In genomic region chr10:41467325-41467724, GRCm38 (mm10) we compare ENCODE assay signal across 29 mouse cellular contexts. TPM values are rescaled to one million over a fixed set of nuclear protein-coding genes. Genes with fewer than 3 reads are reported as not detected.
A peak's percentile ranks its signal among the peaks of the same experiment; 100 is the strongest.
DNase-seq lines count a peak whose midpoint lies in the region; ATAC-seq and TF ChIP-seq lines count a peak whose summit lies in the region.
"Had no signal": no experiment of that assay in that cellular context is flagged by ENCODE, and none has a peak within 500 bp of the region (broad histone marks: within the 10 kb centered on the region; RNA-seq: fewer than 3 reads in every experiment).

No protein-coding gene starts in this region.

- in situ Hi-C loops in ES-E14 (cut with MboI; ENCODE audit: low sequenced_read_pairs in 2 of 2, unreplicated experiment in 2 of 2), result no loop called here

- no peak overlapping the region for H3K27ac ChIP-seq in neural tube, embryonic 13.5 days (replicated peaks)
- H3K27ac ChIP-seq in neural tube, embryonic 15.5 days (replicated peaks), result no peak overlapping the region
- peak overlapping the region; percentile 91 for H3K27ac ChIP-seq in ES-E14 (ENCODE audit: insufficient read depth, low read depth, low read length, poor library complexity, severe bottlenecking)
- H3K27ac ChIP-seq: forebrain, embryonic 10.5 days; forebrain, embryonic 13.5 days; gastrocnemius, adult 2 months; heart, adult 2 months; hindbrain, embryonic 14.5 days; hindbrain, postnatal 0 days had no signal

- H3K4me1 ChIP-seq in neural tube, embryonic 13.5 days (replicated peaks), result no peaks in the 10 kb centered on the region
- H3K4me1 ChIP-seq in neural tube, embryonic 15.5 days, result no peaks in the 10 kb centered on the region
- H3K4me1 ChIP-seq in ES-E14 (ENCODE audit: control insufficient read depth in 2 of 2, insufficient read depth in 2 of 2, low read length in 2 of 2, poor library complexity in 1 of 2), result peaks cover 14 to 16% of the 10 kb centered on the region in 2 experiments
- H3K4me1 ChIP-seq: forebrain, embryonic 13.5 days had no signal

- no peak overlapping the region for H3K4me2 ChIP-seq in neural tube, embryonic 13.5 days
- H3K4me2 ChIP-seq in neural tube, embryonic 15.5 days, result no peak overlapping the region
- H3K4me2 ChIP-seq: forebrain, embryonic 13.5 days; heart, embryonic 11.5 days; hindbrain, embryonic 14.5 days had no signal

- WGBS in neural tube, embryonic 13.5 days, result 16% methylated on average over 6 of the region's 6 CpGs
- WGBS in neural tube, embryonic 15.5 days, result 17% methylated on average over 6 of the region's 6 CpGs

- H3K9me3 ChIP-seq in neural tube, embryonic 13.5 days, result no peaks in the 10 kb centered on the region
- no peaks in the 10 kb centered on the region for H3K9me3 ChIP-seq in neural tube, embryonic 15.5 days (replicated peaks)
- no peaks in the 10 kb centered on the region for H3K9me3 ChIP-seq in ES-E14 (ENCODE audit: control insufficient read depth, insufficient read depth, low read depth, low read length)
- H3K9me3 ChIP-seq: forebrain, embryonic 10.5 days; forebrain, embryonic 13.5 days had no signal

- H3K9ac ChIP-seq in neural tube, embryonic 13.5 days, result no peak overlapping the region
- H3K9ac ChIP-seq in neural tube, embryonic 15.5 days (replicated peaks), result no peak overlapping the region
- H3K9ac ChIP-seq in ES-E14 (ENCODE audit: insufficient read depth, low read depth, low read length, poor library complexity, severe bottlenecking), result no peak overlapping the region; the same call in 1 of the 2 replicates
- H3K9ac ChIP-seq: forebrain, embryonic 13.5 days; hindbrain, embryonic 14.5 days had no signal

- no peaks in the 10 kb centered on the region for H3K27me3 ChIP-seq in neural tube, embryonic 13.5 days
- H3K27me3 ChIP-seq in neural tube, embryonic 15.5 days (replicated peaks), result no peaks in the 10 kb centered on the region
- H3K27me3 ChIP-seq: forebrain, embryonic 13.5 days had no signal

- peaks cover 41% of the 10 kb centered on the region for H3K36me3 ChIP-seq in neural tube, embryonic 13.5 days
- H3K36me3 ChIP-seq in neural tube, embryonic 15.5 days, result peaks cover 17% of the 10 kb centered on the region
- 0 out of 2 replicates have a peak, but pooled peaks cover 2% of the 10 kb centered on the region for H3K36me3 ChIP-seq in ES-E14 (ENCODE audit: control insufficient read depth, insufficient read depth, low read length, poor library complexity, severe bottlenecking)

- DNase-seq in heart, adult 11 months, result peak; percentile 64
- no peak for DNase-seq in heart, postnatal 10 days
- DNase-seq in ES-E14 (ENCODE audit: low read depth, low spot score), result no peak
- DNase-seq in ZHBTc4 (ENCODE audit: low read depth, low spot score), result peak; percentile 93
- no peak for DNase-seq in testis, postnatal 10 days (ENCODE audit: low spot score)
- no peak for DNase-seq in heart, adult 8-10 months (ENCODE audit: low spot score)
- DNase-seq: adrenal gland, adult 8-10 months; adrenal gland, postnatal 25 days; cerebellum, adult 11-12 months; cerebellum, adult 8-10 months; cerebellum, postnatal 10 days; cerebellum, postnatal 36 days; embryo, embryonic 11 days; gastrocnemius, adult 2 months; gastrocnemius, postnatal 14 days; heart, adult 2 months; heart, postnatal 4 days had no signal

- intact Hi-C loops in heart, postnatal 10 days (cut with DNase I), result no loop called here

- no peak overlapping the region for H3K4me3 ChIP-seq in neural tube, embryonic 13.5 days
- H3K4me3 ChIP-seq in neural tube, embryonic 15.5 days (replicated peaks), result no peak overlapping the region
- H3K4me3 ChIP-seq in ES-E14 (ENCODE audit: insufficient read depth in 1 of 2, low read depth in 1 of 2, low read length in 2 of 2, poor library complexity in 1 of 2, severe bottlenecking in 1 of 2), result no peak overlapping the region
- H3K4me3 ChIP-seq: forebrain, embryonic 10.5 days; forebrain, embryonic 13.5 days; gastrocnemius, adult 2 months; heart, adult 2 months had no signal

- ATAC-seq in neural tube, embryonic 13.5 days (ENCODE audit: low read depth), result peak; percentile 50; the same call in 1 of the 2 replicates
- no peak for ATAC-seq in neural tube, embryonic 15.5 days (ENCODE audit: low FRiP score)
- ATAC-seq: activated CD4-positive, CD25-positive, alpha-beta regulatory T cell, adult 4 months; forebrain, embryonic 13.5 days; forebrain, embryonic 16.5 days; hindbrain, postnatal 0 days; inflammation-experienced regulatory T-cells, adult 6 months; intestine, embryonic 16.5 days had no signal

TF ChIP-seq in ES-E14, 5 proteins besides CTCF, POLR2A, EP300 and RAD21:
- no peak for TF ChIP-seq ZC3H11A (IDR thresholded peaks at IDR 0.05; ENCODE audit: borderline replicate concordance, low read depth, low read length)
- 0 out of 2 replicates have a peak, but pooled peaks have one; percentile 66 for TF ChIP-seq CHD2 (IDR thresholded peaks at IDR 0.05; ENCODE audit: low read depth, low read length)
TF ChIP-seq in ES-E14: peak in this region for 1.

RNA-seq across cellular contexts. Expression of gene Mical1, which starts 8.8 kb away (rescaled TPM):
- total RNA-seq in heart, postnatal 10 days (2021), result 10 to 100 TPM; 34.3 to 39.2 TPM
- polyA plus RNA-seq in neural tube, embryonic 13.5 days (2015; fragmentation: Nextera tagmentation; extraction: Ambion mirVana), result 35.3 and 36.0 TPM in 2 replicates
- 22.7 and 29.6 TPM in 2 replicates for polyA plus RNA-seq in neural tube, embryonic 15.5 days (2015; fragmentation: Nextera tagmentation; extraction: Ambion mirVana)
- total RNA-seq in ES-E14 (2012; rRNA removed), result 35.3 and 54.7 TPM in 2 replicates
- total RNA-seq in heart, adult 8-10 months (2022), result 10 to 100 TPM in 2 of 4 experiments, 1 to 10 TPM in 2; 7.5 to 12.7 (median 9.8) TPM

RNA-seq across cellular contexts. Expression of gene Zbtb24, which starts 17.1 kb away (rescaled TPM):
- 10 to 100 TPM in 1 of 2 experiments, 1 to 10 TPM in 1; 9.7 to 12.3 TPM for total RNA-seq in heart, postnatal 10 days (2021)
- 19.3 and 21.6 TPM in 2 replicates for polyA plus RNA-seq in neural tube, embryonic 13.5 days (2015; fragmentation: Nextera tagmentation; extraction: Ambion mirVana)
- 17.7 and 17.9 TPM in 2 replicates for polyA plus RNA-seq in neural tube, embryonic 15.5 days (2015; fragmentation: Nextera tagmentation; extraction: Ambion mirVana)
- 11.9 and 12.7 TPM in 2 replicates for total RNA-seq in ES-E14 (2012; rRNA removed)
- 1 to 10 TPM; 6.5 to 9.3 (median 7.6) TPM for total RNA-seq in heart, adult 8-10 months (2022)

RNA-seq across cellular contexts. Expression of gene Smpd2, which starts 22.8 kb away (rescaled TPM):
- total RNA-seq in heart, postnatal 10 days (2021), result 10 to 100 TPM; 48.2 to 57.7 TPM
- 28.4 and 33.8 TPM in 2 replicates for polyA plus RNA-seq in neural tube, embryonic 13.5 days (2015; fragmentation: Nextera tagmentation; extraction: Ambion mirVana)
- 37.6 and 42.4 TPM in 2 replicates for polyA plus RNA-seq in neural tube, embryonic 15.5 days (2015; fragmentation: Nextera tagmentation; extraction: Ambion mirVana)
- total RNA-seq in ES-E14 (2012; rRNA removed), result 31.7 and 54.8 TPM in 2 replicates
- 10 to 100 TPM; 30.1 to 40.2 (median 34.8) TPM for total RNA-seq in heart, adult 8-10 months (2022)

RNA-seq across cellular contexts. Expression of gene Ppil6, which starts 22.9 kb away (rescaled TPM):
- total RNA-seq in heart, postnatal 10 days (2021), result 1 to 10 TPM; 2.8 to 3.4 TPM
- 1.9 and 2.3 TPM in 2 replicates for polyA plus RNA-seq in neural tube, embryonic 13.5 days (2015; fragmentation: Nextera tagmentation; extraction: Ambion mirVana)
- 4.2 and 4.6 TPM in 2 replicates for polyA plus RNA-seq in neural tube, embryonic 15.5 days (2015; fragmentation: Nextera tagmentation; extraction: Ambion mirVana)
- 0.53 TPM in 1 of 2 replicates, not detected in the other for total RNA-seq in ES-E14 (2012; rRNA removed)
- 1 to 10 TPM in 2 of 4 experiments, under 1 TPM in 2; 0.78 to 1.4 (median 1.1) TPM for total RNA-seq in heart, adult 8-10 months (2022)
- total RNA-seq: gastrocnemius, adult 2 months; gastrocnemius, postnatal 14 days; gastrocnemius, postnatal 4 days had no signal
- polyA plus RNA-seq: inflammation-experienced regulatory T-cells, adult 6 months had no signal

RNA-seq across cellular contexts. Expression of gene Cd164, which starts 51.9 kb away (rescaled TPM):
- 100 to 1,000 TPM; 182 to 197 TPM for total RNA-seq in heart, postnatal 10 days (2021)
- 63.5 and 71.8 TPM in 2 replicates for polyA plus RNA-seq in neural tube, embryonic 13.5 days (2015; fragmentation: Nextera tagmentation; extraction: Ambion mirVana)
- polyA plus RNA-seq in neural tube, embryonic 15.5 days (2015; fragmentation: Nextera tagmentation; extraction: Ambion mirVana), result 49.9 and 78.2 TPM in 2 replicates
- total RNA-seq in ES-E14 (2012; rRNA removed), result 112 and 127 TPM in 2 replicates
- 100 to 1,000 TPM; 143 to 147 (median 145) TPM for total RNA-seq in heart, adult 8-10 months (2022)

Comparison
In these comparisons a context has a peak if more than half of its experiments do, and no peak if none do; other contexts are left out.
1. DNase-seq: peak in heart, adult 11 months (single experiment) and ZHBTc4 (single experiment); none in heart, postnatal 10 days (0 of 2), ES-E14 (single experiment), testis, postnatal 10 days (single experiment) and heart, adult 8-10 months (single experiment).